Mouse (Mus musculus): ENCODE measurements around the gene Clta.

Clta gene

DNA sequence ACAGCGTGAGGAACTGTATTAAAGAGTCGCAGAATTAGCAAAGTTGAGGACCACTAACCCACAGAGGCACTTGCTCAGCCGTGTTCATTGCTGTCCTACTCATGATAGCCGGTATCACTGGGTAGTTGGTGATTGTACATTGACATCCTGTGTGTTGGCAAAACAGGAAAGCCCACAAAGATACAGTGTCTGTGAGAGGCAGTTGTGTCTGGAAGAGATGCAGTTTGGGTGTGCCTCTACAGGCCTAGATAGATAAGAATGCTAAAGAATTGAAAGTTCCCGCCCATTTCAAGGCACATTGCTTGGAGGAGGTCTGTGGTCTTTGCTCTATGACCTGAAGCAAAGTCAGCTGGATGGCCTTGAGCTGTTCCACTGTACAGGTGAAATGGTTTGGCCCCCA lies at the start of gene Clta:
TSS of gene Clta (plus strand) at position 327 of the 400 bp plus-strand sequence.
- no peak for DNase-seq (ENCODE audit: low spot score in 2 of 2)

DNA sequence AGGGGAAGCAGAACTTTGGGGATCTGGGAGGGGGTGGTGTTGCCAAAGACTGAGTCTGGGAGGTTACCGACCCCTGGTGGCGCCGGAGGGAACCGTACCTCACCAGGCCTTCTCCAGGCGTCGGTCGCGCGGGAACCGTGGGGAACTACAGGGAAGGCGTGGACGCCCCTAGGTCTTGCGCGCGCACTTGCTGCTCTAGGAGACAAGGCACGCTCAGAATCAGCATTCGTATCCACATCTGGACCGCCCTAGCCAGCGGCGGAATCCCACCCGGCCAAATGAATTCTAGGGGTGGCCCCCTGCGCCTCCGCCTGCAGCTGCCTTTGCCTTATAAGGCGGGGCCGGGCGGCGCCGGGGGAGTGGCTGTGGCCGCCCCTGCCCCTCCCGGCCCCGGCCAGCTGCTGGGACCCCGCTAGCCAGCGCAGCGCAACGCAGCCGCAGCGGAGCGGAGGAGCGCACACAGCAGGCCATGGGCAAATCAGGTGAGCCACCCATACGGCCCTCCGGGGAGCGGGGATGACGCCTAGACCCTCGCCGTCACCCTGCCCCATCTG lies 46.9 kb upstream of the Clta start, which contains the start of gene Glipr2:
TSS of gene Glipr2 (plus strand) at position 110 of the 554 bp plus-strand sequence.
- peak; percentile 37 to 58 for DNase-seq (ENCODE audit: low spot score in 2 of 2)

DNA sequence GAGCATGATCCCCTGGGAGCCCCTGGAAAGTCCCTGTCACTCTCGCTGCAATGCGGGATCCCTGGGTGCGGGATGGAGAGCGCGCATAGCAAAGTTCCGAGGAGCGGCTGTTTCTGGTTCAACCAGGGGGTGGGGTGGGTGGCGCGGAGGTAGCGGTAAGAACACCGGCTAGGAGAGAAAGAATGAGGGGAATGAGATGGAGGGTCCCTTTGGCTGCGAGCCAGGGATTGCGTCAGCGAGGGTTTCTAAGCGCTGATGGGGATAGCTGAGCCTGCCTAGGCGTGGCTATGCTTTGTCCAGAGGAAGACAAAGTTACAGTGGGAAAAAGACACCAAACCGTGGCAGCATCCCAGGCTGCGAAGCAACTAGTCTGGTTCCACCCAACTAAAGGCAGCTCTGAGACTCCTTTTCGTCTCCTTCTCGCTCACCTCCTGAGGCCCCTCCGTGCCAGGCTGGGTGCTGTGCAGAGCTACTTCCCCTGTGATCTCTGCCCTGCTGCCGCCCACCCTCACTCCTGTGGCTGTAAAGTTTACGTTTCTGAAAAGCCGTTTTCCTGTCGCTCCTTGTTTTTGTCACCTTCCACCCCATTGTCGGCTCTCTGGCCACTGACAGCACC lies 46.3 kb upstream of the Clta start:
- no peak for DNase-seq (ENCODE audit: low spot score in 2 of 2)

DNA sequence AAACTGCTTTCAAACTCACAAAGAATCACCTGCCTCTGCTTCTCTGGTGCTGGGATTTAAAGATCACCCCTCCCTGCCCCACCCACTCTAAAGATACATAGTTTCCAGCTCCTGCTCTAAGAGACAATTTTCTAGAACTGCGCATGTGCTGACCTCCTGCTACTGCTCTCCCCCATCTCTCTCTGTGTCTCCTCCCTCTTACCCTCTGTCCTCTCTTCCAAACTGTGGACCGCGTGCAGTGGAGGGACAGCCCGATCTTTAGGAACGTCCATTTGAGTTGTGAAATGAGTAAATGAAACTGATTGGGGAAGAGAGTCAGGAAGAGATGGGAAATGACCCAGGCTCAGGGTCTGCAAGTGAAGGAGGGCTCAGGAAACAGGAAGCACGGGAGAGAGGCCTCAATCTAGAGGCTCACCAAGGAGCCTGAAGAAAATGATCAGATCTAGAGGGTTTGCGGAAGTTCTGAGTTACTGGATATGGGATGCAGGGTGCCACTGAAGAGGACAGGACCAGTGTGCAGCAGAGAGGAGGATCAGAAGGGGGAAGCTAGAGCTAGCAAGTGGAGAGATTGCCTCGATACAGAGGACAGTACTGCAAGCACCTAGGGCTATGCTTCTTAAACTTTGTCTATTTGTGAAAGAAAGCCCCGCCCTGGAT lies 44.6 kb upstream of the Clta start:
- no peak for DNase-seq (ENCODE audit: low spot score in 2 of 2)

DNA sequence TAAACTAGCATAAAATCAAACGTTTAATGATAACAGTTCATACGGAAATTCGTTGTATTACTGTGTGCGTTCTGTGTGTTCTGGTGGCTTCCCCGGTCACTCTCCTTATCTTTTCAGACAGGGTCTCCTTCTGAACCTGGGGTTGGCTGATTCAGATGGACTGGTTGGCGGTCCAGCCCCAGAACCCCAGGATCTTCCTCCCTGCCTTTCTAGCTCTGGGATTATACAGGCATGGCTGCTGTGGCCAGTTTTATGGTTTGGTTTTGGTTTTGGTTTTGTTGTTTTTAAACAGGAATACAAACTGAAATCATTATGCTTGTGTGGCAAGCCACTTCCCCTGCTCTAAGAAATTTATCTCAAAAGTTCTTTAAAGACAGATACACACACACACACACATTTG lies 44.0 kb upstream of the Clta start:
- DNase-seq (ENCODE audit: low spot score in 2 of 2) = no peak

DNA sequence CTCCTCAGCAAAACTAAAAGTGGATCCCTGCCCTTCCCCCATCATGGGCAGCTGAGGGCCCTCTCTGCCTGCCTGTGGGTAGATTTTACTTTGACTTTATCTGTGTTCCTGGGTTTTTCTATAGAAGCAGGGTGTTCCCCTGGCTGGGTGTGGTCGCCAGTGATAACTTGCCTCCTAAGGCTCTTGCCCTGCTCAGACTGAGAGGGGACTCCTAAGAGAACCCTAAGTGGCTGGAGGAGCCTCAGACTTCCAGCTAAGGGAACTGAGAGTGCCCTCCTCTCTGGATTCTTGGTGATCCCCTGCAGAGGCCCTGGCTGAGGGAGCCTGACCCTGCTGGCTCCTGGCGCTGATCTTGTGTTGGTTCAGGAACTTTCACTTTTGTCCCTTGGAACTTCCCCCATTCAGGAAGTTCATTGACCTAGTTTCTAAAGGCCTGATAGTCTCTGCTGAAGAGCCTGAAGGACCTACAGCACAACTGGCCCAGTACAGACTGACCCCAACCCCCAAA lies 39.9 kb upstream of the Clta start:
- no peak for DNase-seq (ENCODE audit: low spot score in 2 of 2)

DNA sequence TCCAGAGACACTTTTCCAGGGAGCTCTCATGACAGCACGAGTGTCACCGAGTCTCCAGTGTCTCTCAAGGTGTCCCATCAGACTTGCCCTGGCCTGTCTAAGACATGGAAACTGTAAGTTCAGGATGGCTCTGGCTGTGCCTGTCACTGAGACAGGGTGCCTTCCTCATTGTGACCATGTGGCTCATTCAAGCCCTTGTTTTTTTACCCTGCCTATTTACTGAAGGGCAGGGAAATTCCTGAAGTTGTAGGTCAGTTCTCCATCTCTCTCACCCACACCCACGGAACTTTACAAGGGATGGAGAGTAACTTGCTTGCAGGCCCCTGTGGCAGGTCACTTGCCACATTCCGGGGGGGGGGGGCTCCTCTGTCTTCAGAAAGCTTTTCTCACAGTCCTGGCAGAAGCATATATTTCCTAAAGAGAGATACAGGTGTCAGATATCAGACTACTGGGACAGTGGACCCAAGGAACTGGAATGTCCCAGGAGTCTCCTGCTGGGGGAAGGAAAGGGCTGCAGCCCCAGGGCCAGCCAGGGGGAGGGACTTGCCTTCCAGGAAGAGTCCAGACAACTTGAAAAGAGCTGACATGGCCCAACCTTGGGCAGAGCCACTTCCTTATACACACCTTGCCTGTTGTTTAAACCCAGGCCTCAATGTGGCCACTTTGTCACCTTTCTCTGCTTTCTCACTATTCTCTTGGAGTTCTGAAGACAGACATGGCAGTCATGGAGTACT lies 39.1 kb upstream of the Clta start:
- no peak for DNase-seq (ENCODE audit: low spot score in 2 of 2)

DNA sequence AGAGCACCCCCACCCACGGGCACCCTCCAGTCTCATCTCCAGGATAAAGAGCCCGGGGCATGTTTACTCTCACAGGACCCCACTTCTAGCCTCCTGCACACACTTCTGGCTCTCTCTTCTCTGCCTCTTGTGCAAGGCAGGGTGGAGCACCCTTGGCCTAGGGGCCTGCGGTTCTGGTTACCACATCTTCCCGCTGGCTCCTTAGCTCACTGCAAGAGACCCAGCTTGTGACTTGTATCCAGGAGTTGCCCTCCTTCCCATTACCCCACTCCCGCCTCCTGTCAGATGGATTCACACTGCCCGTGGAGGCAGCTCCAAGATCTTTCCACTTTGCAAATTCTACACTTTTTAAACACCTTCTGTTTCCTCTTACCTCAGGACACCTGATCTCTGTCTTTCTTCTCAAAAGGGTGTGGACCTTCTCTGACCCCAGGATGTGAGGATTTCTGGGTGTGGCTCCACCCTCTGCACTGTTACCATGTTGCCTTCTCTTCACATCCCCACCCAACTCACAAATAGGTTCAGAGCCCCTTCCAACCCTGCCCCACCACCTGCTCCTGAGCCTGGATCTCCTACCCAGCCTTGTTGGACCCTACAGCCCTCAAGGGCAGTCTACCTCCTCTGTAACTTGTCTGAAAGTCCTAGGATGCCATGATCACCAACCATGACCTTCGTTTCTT lies 38.3 kb upstream of the Clta start:
- DNase-seq (ENCODE audit: low spot score in 2 of 2) = no peak

DNA sequence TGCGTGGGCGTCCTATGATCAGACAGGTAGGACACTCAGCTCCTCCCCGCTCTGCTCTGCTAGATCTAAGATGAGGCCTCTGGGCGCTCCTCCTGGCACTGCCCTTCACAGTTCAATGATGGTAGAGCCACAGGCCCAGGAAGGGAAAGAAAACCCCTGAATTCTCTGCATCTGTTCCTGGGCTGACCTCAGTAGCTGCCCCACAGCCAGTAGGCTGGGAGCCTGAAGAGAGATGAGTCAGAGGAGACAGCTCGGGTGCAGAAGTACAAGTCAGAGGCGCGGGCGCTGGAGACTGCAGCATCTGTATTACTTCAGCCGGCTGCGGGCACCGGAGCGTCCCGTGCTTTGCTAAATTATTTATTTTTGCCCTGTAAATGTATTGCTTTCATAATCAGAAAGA lies 35.6 kb upstream of the Clta start:
- DNase-seq (ENCODE audit: low spot score in 2 of 2) = peak; percentile 38 to 44

DNA sequence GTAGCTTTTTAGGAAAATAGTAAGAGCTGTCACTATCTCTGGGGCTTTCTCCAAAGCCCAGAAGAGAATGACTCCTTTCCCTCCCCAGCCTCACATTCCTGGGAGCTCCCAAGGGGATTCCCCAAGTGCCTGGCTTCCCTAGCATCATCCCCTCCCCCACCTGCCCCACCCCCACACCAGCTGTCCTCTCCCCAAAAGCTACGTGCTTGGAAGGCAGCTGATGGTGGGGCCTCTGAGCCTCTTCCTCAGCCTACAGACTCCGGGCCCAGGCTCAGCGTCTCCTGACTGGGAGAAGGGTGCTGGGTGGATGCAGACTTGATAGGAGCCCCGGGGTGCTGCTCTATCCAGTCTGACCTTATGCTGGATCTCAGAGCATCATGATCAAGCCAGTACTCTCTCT lies 34.9 kb upstream of the Clta start:
- DNase-seq (ENCODE audit: low spot score in 2 of 2) = no peak

DNA sequence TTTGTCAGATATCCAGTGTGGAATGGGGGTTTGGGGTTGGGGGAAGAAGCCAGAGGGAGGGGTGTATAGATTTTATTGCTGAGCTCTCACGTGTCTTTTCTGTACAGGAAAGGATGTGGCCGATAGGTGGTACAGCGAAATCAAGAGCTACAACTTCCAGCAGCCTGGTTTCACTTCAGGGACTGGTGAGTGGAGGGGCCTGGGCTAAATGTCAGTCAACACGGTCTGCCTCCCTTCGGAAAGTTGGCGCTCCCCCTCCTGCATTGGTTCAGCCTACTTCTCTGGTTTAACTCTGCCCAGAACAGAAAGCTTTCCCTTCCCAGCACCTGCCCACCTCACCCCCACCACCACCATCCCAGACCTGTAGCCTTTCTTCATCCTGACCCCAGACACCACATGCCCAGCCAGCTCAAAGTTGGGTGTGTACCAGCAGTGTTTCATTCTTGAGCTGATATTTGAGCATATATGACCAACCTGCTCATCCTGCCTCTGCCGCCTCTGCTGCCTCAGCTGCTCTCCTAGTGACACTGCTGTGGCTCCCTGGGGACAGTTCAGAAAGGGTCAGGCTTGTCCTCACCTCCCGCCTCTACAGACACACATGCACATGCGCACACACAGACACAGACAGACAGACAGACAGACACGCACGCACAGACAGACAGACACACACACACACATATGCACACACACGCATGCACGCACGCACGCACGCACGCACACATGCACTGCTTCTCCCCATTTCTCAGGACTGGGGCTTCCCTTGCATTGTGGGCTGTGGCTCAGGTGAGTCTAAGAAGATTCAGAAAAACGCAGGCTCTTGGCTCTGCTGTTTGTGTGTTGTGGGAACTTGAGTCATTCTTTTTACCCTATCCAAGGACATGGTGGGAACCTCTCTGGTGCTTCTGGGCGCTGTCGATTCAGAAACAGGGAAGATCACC lies 33.6 kb upstream of the Clta start:
- no peak for DNase-seq (ENCODE audit: low spot score in 2 of 2)

DNA sequence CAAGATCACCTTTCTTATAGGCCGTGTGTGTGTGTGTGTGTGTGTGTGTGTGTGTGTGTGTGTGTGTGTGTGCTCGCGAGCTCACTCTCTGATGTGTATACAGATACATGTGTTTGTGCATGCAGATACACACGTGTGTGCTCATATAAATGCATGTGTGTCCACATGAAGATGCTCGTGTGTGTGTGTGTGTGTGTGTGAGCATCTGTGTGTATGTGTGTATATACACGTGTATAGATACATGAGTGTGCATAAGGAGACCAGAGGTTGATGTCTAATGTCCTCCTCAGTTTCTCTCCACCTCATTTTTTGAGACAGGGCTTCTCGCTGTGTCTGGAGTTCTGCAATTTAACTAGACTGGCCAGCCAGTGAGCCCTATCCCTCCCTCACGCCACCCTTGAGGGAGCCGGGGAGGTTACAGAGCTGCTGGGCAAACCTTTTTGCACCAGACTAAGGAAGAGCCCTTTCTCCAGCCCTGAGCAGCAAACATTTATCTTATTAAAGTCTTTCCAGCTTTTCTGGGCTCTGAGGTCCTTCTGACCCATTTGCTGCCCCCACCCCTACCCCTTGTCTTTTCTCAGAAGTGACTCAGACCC lies 32.6 kb upstream of the Clta start:
- DNase-seq (ENCODE audit: low spot score in 2 of 2) = no peak

DNA sequence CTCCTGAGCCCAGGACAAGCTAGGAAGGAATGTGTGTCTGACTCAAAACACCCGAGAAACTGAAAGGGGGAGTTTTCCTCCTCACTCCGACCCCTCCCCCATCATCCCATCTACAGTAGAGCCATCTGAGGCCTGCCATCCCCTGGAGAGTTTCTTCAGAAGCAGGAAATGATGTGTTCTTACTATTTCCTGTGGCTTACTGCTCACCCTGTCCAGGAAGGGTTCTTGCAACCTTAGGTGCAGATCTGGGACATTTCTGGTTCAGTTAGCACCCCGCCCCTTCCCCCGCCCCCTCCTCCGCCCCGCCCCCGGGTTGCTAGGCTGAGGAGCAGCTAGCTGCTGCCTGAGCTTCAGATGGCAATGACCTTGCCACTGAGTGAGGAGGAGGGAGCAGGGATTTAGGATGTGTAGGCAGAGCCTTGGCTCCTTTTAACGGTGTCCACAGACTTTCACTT lies 32.1 kb upstream of the Clta start:
- no peak for DNase-seq (ENCODE audit: low spot score in 2 of 2)

DNA sequence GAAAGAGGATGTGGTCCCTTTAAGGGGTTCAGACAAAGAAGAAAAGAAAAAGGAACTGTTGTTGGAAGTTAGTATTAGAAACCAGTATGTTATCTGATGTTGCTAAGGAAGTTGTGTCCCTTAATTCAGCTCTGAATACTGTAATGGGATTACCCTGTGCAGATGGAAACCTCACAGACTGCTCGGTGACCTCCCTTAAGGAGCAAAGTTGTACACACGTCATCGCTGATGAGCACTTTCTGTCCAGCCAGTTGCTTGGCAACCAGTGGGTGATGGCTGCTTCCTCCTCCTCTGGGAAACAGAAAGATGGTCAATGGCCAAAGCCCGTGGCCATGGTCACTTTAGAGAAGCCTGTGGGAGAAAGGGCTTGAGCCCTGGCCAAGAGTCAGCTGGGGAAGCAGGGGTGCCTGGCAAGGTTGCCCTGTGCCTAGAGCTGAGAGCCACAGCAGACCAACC lies 30.7 kb upstream of the Clta start:
- DNase-seq (ENCODE audit: low spot score in 2 of 2) = peak; percentile 41 to 53

DNA sequence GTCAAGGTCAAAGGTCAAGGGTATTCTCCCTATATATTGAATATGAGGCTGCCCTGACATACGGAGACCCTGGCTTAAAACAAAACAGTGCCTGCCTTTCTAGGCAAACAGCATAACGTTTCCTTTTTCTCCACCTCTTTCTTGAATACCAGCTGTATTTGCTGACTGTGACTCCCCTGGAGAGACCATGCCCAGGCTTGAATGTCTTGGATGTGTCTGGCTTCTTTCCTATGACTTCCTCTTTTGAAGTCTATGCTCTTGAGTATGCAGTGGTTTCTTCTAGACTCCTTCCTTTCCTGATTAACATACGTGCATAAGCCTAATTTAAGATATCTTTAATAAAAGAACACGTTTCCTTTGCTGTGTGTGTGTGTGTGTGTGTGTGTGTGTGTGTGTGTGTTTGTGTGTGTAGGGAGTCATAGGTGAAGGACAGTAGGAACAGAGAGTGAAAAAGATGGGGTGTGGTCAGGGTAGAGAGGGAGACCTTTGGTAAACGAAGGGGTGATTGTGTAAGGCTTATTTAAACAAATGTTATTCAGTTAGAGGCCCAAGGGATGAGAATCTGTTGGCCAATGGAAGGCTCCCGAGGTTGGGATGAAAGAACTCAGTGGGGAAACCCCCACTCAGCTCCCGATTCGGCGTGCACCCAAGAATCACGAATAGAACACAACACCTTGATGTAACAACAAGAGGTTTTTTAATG lies 29.2 kb upstream of the Clta start:
- DNase-seq (ENCODE audit: low spot score in 2 of 2) = no peak

DNA sequence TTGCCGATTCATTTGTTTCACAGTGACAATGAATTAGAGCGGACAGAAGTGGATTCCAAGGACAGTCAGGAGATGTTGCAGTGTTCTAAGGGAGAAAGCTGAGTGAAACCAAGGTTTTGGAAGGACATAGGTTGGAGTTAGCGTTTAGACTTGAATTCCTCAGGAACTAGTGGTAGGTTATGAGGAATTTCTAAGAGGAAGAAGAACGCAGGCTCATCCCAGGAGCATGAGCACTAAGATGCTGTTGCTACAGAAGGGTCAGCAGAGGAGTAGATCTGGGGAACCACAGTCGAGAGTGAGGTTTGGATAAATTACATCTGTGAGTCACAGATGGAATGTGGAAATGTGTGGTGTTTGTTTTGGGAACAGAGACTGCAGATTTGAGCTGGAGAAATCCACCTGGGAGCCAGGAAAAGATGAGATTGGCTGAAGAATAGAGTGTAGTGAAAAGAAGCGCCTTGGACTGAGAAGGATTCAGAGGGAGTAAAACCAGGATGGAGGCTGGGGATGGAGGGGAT lies 28.0 kb upstream of the Clta start:
- no peak for DNase-seq (ENCODE audit: low spot score in 2 of 2)

DNA sequence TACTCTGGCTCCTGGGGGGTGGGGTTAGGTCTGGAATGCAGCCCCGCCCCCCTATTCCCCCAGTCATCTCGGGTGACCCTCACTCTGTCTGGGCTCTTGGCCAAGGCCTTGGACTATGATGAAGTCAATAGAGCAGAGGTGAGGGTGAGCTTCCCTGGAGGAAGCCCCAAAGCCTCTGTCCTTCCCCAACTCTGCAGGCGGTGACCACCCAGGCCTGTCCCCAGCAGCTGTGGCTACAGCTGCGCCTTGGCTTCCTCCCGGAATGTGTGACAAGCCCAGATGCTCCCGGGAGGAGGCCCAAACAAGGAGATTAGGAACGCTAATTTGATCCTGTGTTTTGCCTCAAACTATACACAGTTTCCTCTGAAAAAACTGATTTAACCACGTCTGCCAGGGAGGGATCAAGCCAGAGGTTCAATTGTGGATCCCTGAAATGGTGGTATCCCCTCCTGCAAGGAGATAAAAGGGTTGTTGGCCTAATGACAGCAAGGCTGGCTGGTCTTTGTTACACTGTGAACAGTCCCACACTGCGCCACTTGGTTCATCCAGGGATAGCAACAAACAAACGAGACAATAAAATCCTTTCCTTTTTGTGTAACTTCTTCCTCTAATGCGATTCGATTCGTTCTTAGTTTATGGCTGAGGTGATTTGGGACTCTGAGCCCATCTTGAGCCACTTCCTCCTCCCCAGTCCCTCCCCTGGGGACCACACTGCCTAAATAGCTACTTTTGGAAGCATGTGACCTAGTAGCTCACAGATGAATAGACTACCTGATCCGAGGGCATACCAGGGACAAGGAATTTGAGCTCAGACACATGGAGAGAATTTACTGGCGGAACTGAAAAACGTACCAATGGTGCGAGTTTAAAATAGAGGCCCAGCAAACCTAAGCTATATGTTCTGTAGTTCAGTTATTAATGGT lies 25.5 kb upstream of the Clta start:
- no peak for DNase-seq (ENCODE audit: low spot score in 2 of 2)

DNA sequence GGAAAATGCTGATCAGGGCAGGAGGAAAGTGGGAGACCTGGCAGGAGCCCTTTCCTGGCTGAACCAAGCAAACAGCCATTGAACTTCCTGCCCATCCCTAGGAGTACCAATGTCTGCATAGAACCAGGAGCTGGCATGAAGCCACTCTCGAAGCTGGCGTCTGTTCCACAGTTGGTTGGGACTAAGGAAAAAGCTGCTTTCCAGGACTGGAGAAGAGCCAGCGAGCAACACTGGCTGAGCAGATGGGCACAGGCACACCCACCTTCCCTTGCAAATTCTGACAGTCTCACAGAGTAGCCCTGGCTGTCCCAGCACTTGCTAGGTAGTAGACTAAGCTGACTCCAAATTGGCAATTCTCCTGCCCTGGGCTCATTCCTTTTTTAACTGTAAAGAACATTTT lies 24.5 kb upstream of the Clta start:
- peak; percentile 90 for DNase-seq (ENCODE audit: low spot score in 2 of 2)

Measured in right cerebral cortex, adult 2 months (tissue).